Mouse (Mus musculus) cerebellum, adult 2 months (tissue): ENCODE results near the gene S100a8.

Source experiments
- CTCF ChIP-seq: fragments of 200-500 bp; IDR thresholded peaks from 2 replicates; pipeline ENCODE4 v1.5.1; 2011; ENCODE audit warnings: low read depth, mild to moderate bottlenecking, control low read depth, low read length, moderate library complexity, borderline replicate concordance; ENCODE audit not compliant: insufficient read depth
- POLR2A ChIP-seq: fragments of 200-500 bp; IDR thresholded peaks from 2 replicates; pipeline ENCODE4 v1.6.1; 2011; ENCODE audit warnings: low read length, control low read depth, borderline replicate concordance; ENCODE audit not compliant: insufficient read depth

DNA sequence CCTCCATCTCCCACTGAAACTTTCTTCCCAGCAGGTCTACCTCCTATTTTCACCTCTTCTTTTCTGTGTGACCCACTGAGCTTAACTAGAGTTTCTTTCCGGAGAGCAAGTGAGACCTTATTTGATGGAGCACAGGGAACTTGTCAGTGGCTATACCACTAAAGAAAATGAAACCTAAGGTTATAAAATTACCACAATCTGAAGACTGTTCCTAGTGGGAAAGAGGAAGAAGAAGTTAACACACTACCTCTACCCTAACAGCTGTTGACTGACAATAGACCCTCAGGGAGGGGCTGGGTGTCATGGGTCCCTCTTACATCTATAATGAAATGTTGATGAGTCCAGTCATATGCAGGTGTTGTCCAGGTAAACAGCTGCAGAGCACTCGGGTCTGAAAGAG lies 36.8 kb upstream of the S100a8 start:
- TF ChIP-seq POLR2A, result no peak
- no peak for TF ChIP-seq CTCF
